Mouse (Mus musculus) lung, postnatal 0 days (tissue): Measurements from ENCODE around the gene Cyp2d22.

Experiments used
- CTCF ChIP-seq: IDR thresholded peaks from 2 replicates; pipeline ENCODE4 v1.5.1; 2016; ENCODE audit warnings: antibody characterized with exemption, mild to moderate bottlenecking
- EP300 ChIP-seq: IDR thresholded peaks from 2 replicates; pipeline ENCODE4 v1.6.1; 2016; ENCODE audit warnings: antibody characterized with exemption, mild to moderate bottlenecking, control low read depth

DNA sequence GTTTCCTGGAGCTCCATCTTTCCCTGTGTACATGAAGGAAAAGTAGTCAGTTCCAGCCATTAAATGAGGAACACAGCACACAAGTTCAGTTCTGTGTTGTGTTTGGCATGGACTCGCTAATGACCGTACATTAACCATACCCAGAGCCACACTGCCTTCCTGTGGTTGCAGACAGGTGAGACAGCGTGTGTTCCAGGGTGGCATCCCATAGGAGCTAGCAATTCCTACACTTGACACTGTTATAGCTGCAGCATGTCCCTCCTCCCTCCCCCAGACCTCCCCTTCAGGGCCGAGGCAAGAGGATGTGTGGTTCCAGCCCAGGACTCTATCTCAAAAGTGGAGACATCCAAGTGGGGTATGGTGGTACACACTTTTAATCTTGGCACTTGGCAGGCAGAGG, 29.7 kb downstream of the Cyp2d22 start:
- TF ChIP-seq CTCF, result no peak
- TF ChIP-seq EP300, result no peak
